Mouse (Mus musculus) heart, embryonic 11.5 days (tissue): ENCODE results near the gene Mettl6. TPM values are rescaled to one million over a fixed set of nuclear protein-coding genes. Genes with fewer than 3 reads are reported as not detected.

Source experiments
- ATAC-seq: fragments of 200-750 bp; cut with Nextera tagmentation; replicated peaks from 2 replicates; pipeline ENCODE4 v1.8.0; 2017; ENCODE audit warnings: moderate library complexity; ENCODE audit not compliant: insufficient number of reproducible peaks, low FRiP score, low TSS enrichment
- H3K27ac ChIP-seq: fragments of 300-500 bp; sonication (generic); 2 replicates; pipeline ENCODE4 v1.5.1; 2014; ENCODE audit warnings: mild to moderate bottlenecking, low read depth, low read length
- H3K27me3 ChIP-seq: fragments of 300-500 bp; sonication (generic); 2 replicates; pipeline ENCODE4 v1.6.1; 2014; ENCODE audit warnings: mild to moderate bottlenecking, low read length, mixed read lengths; ENCODE audit not compliant: control insufficient read depth, insufficient read depth
- H3K36me3 ChIP-seq: fragments of 300-500 bp; sonication (generic); 2 replicates; pipeline ENCODE4 v1.6.1; 2014; ENCODE audit warnings: mild to moderate bottlenecking, low read length, moderate library complexity, mixed read lengths; ENCODE audit not compliant: control insufficient read depth, insufficient read depth
- H3K4me1 ChIP-seq: fragments of 300-500 bp; sonication (generic); 2 replicates; pipeline ENCODE4 v1.6.1; 2014; ENCODE audit warnings: low read length; ENCODE audit not compliant: control insufficient read depth, insufficient read depth
- H3K4me2 ChIP-seq: fragments of 300-500 bp; sonication (generic); 2 replicates; pipeline ENCODE4 v1.6.1; 2014; ENCODE audit warnings: mild to moderate bottlenecking, moderate library complexity
- H3K4me3 ChIP-seq: fragments of 300-500 bp; sonication (generic); 2 replicates; pipeline ENCODE4 v1.5.1; 2014; ENCODE audit warnings: low read depth, low read length
- H3K9ac ChIP-seq: fragments of 300-500 bp; sonication (generic); 2 replicates; pipeline ENCODE4 v1.6.1; 2014; ENCODE audit warnings: mild to moderate bottlenecking, low read depth, low read length, moderate library complexity
- H3K9me3 ChIP-seq: fragments of 300-500 bp; sonication (generic); replicated peaks from 2 replicates; pipeline ENCODE4 v1.6.1; 2016; ENCODE audit warnings: low read length; ENCODE audit not compliant: control insufficient read depth
- WGBS: fragments of 180-500 bp; shearing (Covaris S2); extraction: QIAGEN DNeasy Blood & Tissue Kit; methylation state at CpG from one replicate; pipeline ENCODE4 v1.1.7; 2014; ENCODE audit not compliant: insufficient replicate concordance; 5-methylcytosine and 5-hydroxymethylcytosine counted together
- polyA plus RNA-seq: library from polyadenylated mRNA; unstranded; fragments of >200 nt; fragmentation: Nextera tagmentation; extraction: Ambion mirVana; gene quantifications from 2 replicates; pipeline ENCODE4 v1.2.1, GENCODE M21; 2014

Mettl6 gene
- 52.2 and 58.3 TPM in 2 replicates for polyA plus RNA-seq

DNA sequence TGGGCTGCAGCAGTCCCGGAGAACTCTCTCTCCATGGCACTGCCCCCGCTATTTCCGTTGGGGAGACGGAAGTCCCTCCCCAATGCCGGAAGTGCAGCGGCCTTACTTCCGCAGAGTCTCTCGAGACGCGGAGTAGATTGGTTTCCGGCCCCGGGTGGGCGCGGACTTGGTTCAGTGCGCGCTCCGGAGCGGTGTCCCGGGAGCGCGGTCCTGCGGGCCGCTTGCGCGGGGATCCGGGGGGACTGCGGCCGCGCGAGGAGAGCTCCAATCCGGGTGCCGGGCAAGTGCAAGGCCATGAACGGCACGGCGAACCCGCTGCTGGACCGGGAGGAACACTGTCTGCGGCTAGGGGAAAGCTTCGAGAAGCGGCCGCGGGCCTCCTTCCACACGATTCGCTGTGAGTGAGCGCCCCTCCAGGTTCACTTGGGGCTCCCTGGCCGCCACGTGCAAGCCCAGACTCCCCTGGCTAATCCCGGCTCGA is at the start of gene Mettl6:
Mettl6 (minus strand) TSS at position 66 of the 481 bp plus-strand sequence.
- H3K27ac ChIP-seq: peak within 1 kb of the TSS; percentile 90
- no peaks in the 10 kb centered on the region for H3K9me3 ChIP-seq
- WGBS: under 1% methylated on average over 49 of the region's 49 CpGs
- H3K36me3 ChIP-seq: peaks cover 13% of the 10 kb centered on the region; the same call in 1 of the 2 replicates
- H3K4me1 ChIP-seq: peaks cover 18% of the 10 kb centered on the region
- H3K4me3 ChIP-seq: peak within 1 kb of the TSS; percentile 98
- H3K27me3 ChIP-seq: no peaks in the 10 kb centered on the region
- peak; percentile 76 for ATAC-seq
- H3K9ac ChIP-seq: peak within 1 kb of the TSS; percentile 98
- peak within 1 kb of the TSS; percentile 94 for H3K4me2 ChIP-seq

DNA sequence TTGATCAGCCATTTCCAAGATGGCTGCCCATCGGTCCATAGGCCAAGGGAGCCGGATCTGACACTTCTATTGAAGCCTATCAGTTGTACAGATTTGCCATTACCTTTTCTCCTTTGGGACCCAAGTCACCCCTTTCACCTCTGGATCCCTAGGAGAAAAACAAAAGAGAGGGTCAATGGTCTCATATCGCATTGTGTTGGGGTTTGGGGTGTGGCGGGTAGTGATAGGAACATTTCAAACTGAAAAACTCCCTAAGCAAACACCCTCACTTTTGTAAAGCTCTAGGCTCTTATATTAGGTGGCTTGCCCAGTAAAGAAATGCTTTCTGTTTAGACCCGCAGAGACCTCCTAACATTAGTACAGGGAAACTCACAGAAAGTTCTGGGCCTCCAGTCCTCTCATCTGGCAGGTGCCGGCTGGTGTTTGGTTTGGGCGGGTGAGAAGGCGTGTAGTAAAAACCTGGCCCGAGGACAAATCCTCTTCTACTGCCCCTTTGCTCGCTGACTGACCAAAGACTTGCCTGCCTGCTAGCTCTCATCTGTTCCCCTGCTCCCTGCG is 49.1 kb upstream of the Mettl6 start:
- Histone ChIP-seq H3K9me3 (no peaks in the 10 kb centered on the region), H3K4me2 (no peak overlapping the region), H3K36me3 (no peaks in the 10 kb centered on the region), H3K27me3 (no peaks in the 10 kb centered on the region), H3K4me1 (0 out of 2 replicates have a peak, but pooled peaks cover 2% of the 10 kb centered on the region), H3K9ac (no peak overlapping the region), H3K27ac (no peak overlapping the region), H3K4me3 (no peak overlapping the region)
- no peak for ATAC-seq
- 73% methylated on average over 11 of the region's 11 CpGs for WGBS

DNA sequence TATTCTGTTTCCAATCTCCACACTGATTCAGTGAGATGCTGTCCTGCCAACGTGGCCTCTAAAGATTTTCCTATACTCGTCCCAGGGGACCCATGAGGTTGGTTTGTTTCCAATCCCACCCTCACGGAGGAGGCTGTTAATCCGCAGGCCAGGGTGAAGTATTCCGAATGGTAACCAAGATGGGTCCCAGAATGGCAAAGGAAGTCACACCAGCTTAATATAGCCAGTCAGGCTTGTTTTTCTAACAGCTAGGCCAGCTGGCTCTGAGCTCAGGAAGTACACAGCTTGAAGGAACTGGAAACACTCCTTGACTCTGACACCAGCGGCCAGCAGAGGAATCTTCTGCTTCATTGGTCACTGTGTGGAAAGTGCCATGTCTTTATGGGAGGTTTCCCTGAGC is 42.5 kb upstream of the Mettl6 start:
- H3K9ac ChIP-seq: no peak overlapping the region
- H3K36me3 ChIP-seq: no peaks in the 10 kb centered on the region
- no peaks in the 10 kb centered on the region for H3K27me3 ChIP-seq
- no peak overlapping the region for H3K4me3 ChIP-seq
- H3K9me3 ChIP-seq: no peaks in the 10 kb centered on the region
- 69% methylated on average over 6 of the region's 6 CpGs for WGBS
- no peak overlapping the region for H3K4me2 ChIP-seq
- H3K4me1 ChIP-seq: peaks cover 2% of the 10 kb centered on the region; the same call in 1 of the 2 replicates
- no peak overlapping the region for H3K27ac ChIP-seq
- no peak for ATAC-seq

- Histone ChIP-seq H3K36me3 (no peaks in the 10 kb centered on the region), H3K4me1 (no peaks in the 10 kb centered on the region; the same call in 1 of the 2 replicates), H3K9ac (no peak overlapping the region), H3K4me2 (no peak overlapping the region), H3K27ac (no peak overlapping the region), H3K27me3 (no peaks in the 10 kb centered on the region), H3K4me3 (no peak overlapping the region), H3K9me3 (no peaks in the 10 kb centered on the region)
- 67% methylated on average over 3 of the region's 3 CpGs for WGBS
- ATAC-seq: no peak
Observed at GRCm38 (mm10) chr14:31532656-31533055, 37.8 kb upstream of the Mettl6 start.

DNA sequence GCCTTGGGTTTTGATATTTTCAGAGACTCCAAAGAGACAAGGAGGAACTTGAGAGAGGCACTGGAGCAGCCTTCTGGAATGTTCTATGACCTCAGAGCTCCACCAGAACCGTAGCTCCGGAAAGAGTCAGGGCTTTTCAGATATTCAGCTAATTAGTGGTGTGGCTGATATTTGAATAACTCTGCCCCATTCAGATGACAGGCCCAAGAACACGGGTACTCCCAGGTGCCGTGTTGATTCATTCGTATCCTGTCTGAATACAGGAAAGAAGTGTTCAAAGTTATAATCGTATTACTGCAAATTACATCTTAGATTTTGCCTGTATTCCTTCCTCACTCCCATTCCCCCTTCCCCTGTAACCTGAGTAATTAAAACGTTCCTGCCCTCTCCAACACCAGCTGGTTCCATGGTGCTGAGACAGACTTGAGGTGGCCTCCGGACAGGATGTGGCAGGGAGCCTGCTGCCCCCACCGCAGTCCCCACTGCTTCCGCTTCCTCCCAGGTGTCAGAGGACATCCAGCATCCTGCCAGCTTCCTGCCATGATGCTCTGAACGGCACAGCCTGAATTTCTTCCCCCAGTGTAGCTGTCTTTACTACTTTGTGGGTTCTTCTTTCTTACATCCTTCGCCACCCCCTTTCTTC is 36.8 kb upstream of the Mettl6 start:
- Histone ChIP-seq H3K27ac (no peak overlapping the region), H3K4me3 (no peak overlapping the region), H3K27me3 (no peaks in the 10 kb centered on the region), H3K9ac (no peak overlapping the region), H3K9me3 (no peaks in the 10 kb centered on the region), H3K36me3 (no peaks in the 10 kb centered on the region), H3K4me1 (no peaks in the 10 kb centered on the region; the same call in 1 of the 2 replicates), H3K4me2 (no peak overlapping the region)
- no peak for ATAC-seq
- WGBS: 57% methylated on average over 12 of the region's 12 CpGs

DNA sequence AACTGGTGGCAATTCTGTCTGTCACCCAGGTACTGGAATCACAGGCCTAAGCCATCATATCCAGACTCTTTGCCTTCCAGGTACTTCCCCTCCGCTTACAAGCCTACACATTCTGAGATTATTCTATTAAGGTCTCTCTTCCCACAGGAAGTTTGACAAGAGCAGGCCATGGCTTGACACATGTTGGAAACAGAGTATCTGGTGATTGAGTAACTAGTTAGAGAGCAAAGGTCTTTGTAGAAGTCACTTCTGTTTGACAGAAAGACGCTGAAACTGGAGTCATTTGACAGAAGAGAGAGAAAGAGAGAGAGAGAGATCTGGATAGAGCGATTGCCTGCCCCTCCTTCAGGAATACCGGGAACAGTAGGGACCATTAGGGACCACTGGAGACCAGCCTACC is 36.0 kb upstream of the Mettl6 start:
- no peak overlapping the region for H3K9ac ChIP-seq
- 78% methylated on average over 4 of the region's 4 CpGs for WGBS
- no peak overlapping the region for H3K27ac ChIP-seq
- no peak overlapping the region for H3K4me2 ChIP-seq
- no peaks in the 10 kb centered on the region for H3K9me3 ChIP-seq
- no peaks in the 10 kb centered on the region for H3K27me3 ChIP-seq
- H3K4me1 ChIP-seq: no peaks in the 10 kb centered on the region; the same call in 1 of the 2 replicates
- no peak for ATAC-seq
- no peaks in the 10 kb centered on the region for H3K36me3 ChIP-seq
- H3K4me3 ChIP-seq: no peak overlapping the region

DNA sequence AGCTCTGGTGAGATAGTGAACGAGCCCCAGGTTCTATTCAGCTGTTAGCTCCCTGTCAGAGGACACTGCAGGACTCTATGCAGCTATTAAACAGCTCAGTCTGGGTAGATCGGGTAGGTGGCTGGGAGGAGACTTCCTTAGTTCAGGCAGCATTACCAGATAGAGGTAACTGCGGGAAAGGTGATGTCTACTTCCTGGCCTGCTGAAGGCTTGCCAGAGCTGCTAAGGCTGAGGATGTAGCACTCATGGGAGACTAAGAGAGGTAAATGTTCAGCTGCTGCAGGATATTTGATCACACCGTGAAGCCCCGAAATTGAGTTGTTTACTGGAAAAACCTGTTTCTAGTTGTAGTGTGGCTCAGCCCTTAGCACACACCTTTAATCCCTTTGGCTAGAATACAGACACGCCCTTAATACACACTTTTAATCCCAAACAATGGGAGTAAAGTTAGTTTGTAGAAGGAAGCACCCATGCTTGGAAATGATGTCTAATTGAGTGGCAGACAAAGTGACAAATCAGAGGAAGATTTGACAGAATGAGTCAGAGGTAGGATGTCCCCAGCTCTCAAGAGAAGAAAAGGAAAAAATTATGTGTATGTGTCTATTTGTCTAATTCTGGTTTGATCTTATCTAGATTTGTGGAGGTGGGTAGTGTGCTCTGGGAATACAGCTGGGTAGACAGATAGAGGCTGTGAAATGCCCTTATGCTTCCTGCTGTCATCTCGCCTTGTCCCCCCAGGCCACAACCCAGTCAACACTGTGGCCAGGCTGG is 30.4 kb upstream of the Mettl6 start:
- ATAC-seq: no peak
- Histone ChIP-seq H3K4me3 (no peak overlapping the region), H3K27ac (no peak overlapping the region), H3K27me3 (no peaks in the 10 kb centered on the region), H3K4me2 (no peak overlapping the region), H3K9me3 (no peaks in the 10 kb centered on the region), H3K9ac (no peak overlapping the region), H3K36me3 (no peaks in the 10 kb centered on the region), H3K4me1 (no peaks in the 10 kb centered on the region)
- WGBS: 69% methylated on average over 7 of the region's 7 CpGs

- Histone ChIP-seq H3K36me3 (no peaks in the 10 kb centered on the region), H3K4me1 (no peaks in the 10 kb centered on the region), H3K27ac (no peak overlapping the region), H3K4me3 (no peak overlapping the region), H3K9ac (no peak overlapping the region), H3K4me2 (no peak overlapping the region), H3K9me3 (no peaks in the 10 kb centered on the region), H3K27me3 (no peaks in the 10 kb centered on the region)
- WGBS: 65% methylated on average over 2 of the region's 2 CpGs
- ATAC-seq: no peak
Observed at GRCm38 (mm10) chr14:31521318-31521717, 26.5 kb upstream of the Mettl6 start.
